In the genomic region with DNA sequence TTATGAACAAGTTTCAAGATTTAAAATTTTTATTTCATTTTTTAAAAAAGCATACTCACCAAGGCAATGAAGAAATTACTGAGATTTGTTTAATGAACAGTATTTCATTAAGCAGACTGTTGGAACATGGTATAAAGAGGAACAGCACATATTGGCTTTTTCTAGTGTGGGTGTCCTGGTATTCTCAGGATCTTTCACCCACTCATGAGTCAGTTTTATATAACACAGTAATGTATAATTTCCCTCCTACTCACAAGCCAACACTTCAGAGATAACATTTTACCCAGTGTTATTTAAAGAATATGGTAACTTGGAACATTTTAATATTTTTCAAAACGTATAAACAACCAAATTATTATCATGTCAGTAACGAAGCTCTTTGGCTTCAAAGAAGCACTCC, we compare ENCODE assay signal across 25 mouse cellular contexts. TPM values are rescaled to one million over a fixed set of nuclear protein-coding genes. Genes with fewer than 3 reads are reported as not detected.
A peak's percentile ranks its signal among the peaks of the same experiment; 100 is the strongest.
DNase-seq lines count a peak whose midpoint lies in the region; ATAC-seq and TF ChIP-seq lines count a peak whose summit lies in the region.
"Had no signal": no experiment of that assay in that cellular context is flagged by ENCODE, and none has a peak within 500 bp of the region (broad histone marks: within the 10 kb centered on the region; RNA-seq: fewer than 3 reads in every experiment).

No protein-coding gene starts in this region.

- H3K4me3 ChIP-seq in left cerebral cortex, adult 2 months: no peak overlapping the region
- H3K4me3 ChIP-seq: embryonic facial prominence, embryonic 13.5 days; embryonic facial prominence, embryonic 15.5 days; erythroblast, embryonic 14.5 days; forebrain, embryonic 10.5 days; forebrain, embryonic 12.5 days had no signal

- DNase-seq in frontal cortex, postnatal 25 days (ENCODE audit: low spot score in 2 of 2): no peak
- DNase-seq in layer of hippocampus, adult 9-11 months: peak; percentile 35
- DNase-seq in layer of hippocampus, adult 9-10 months (ENCODE audit: low spot score): no peak
- no peak for DNase-seq in left cerebral cortex, adult 2 months (ENCODE audit: extremely low spot score in 1 of 2, low spot score in 2 of 2)
- DNase-seq in left cerebral cortex, postnatal 10 days (ENCODE audit: extremely low spot score in 1 of 2, low spot score in 2 of 2): no peak
- peak; percentile 81 for DNase-seq in brain, adult 2 months (ENCODE audit: low read depth, low spot score)
- no peak for DNase-seq in spleen, postnatal 14 days (ENCODE audit: low spot score in 2 of 2)
- DNase-seq: adrenal gland, adult 8-10 months; adrenal gland, postnatal 14 days; adrenal gland, postnatal 36 days; cerebellum, adult 11 months; cerebellum, adult 18-20 months; cerebellum, adult 8-10 months; cerebellum, adult 9-11 months; cerebellum, postnatal 14 days; cerebellum, postnatal 36 days; embryo, embryonic 11 days had no signal

- peak overlapping the region; percentile 90 for H3K27ac ChIP-seq in left cerebral cortex, adult 2 months
- H3K27ac ChIP-seq: embryonic facial prominence, embryonic 13.5 days; embryonic facial prominence, embryonic 15.5 days; forebrain, embryonic 10.5 days; forebrain, embryonic 12.5 days had no signal

- no peak for TF ChIP-seq CTCF in left cerebral cortex, adult 2 months (IDR thresholded peaks at IDR 0.05)

- peak; percentile 58 for ATAC-seq in frontal cortex, adult (ENCODE audit: low TSS enrichment)
- ATAC-seq: forebrain, embryonic 14.5 days; Patski had no signal

- intact Hi-C loops in left cerebral cortex, adult 2 months (cut with DNase I): loop anchor here (1.0 to 2.0 kb wide), 4 partner anchors 45 to 143 kb away; no protein-coding TSS in a partner anchor
- intact Hi-C loops in left cerebral cortex, postnatal 10 days (cut with DNase I): no loop called here

RNA-seq across cellular contexts. Expression of gene Zranb3, which starts 25.1 kb away (rescaled TPM):
- 1 to 10 TPM; 6.8 to 7.8 TPM for total RNA-seq in left cerebral cortex, adult 2 months (2021)
- 1 to 10 TPM; 8.7 to 9.8 TPM for total RNA-seq in left cerebral cortex, postnatal 10 days (2021)

RNA-seq across cellular contexts. Expression of gene R3hdm1, which starts 25.3 kb away (rescaled TPM):
- total RNA-seq in left cerebral cortex, adult 2 months (2021): 100 to 1,000 TPM; 505 to 574 TPM
- total RNA-seq in left cerebral cortex, postnatal 10 days (2021): 100 to 1,000 TPM; 327 to 329 TPM

Comparison
In these comparisons a context has a peak if more than half of its experiments do, and no peak if none do; other contexts are left out.
1. DNase-seq: peak in layer of hippocampus, adult 9-11 months (single experiment) and brain, adult 2 months (single experiment); none in frontal cortex, postnatal 25 days (0 of 2), layer of hippocampus, adult 9-10 months (single experiment), left cerebral cortex, adult 2 months (0 of 2), left cerebral cortex, postnatal 10 days (0 of 2) and spleen, postnatal 14 days (0 of 2).